Mouse (Mus musculus): ENCODE measurements around the gene Tbc1d16.

Tbc1d16 gene

DNA sequence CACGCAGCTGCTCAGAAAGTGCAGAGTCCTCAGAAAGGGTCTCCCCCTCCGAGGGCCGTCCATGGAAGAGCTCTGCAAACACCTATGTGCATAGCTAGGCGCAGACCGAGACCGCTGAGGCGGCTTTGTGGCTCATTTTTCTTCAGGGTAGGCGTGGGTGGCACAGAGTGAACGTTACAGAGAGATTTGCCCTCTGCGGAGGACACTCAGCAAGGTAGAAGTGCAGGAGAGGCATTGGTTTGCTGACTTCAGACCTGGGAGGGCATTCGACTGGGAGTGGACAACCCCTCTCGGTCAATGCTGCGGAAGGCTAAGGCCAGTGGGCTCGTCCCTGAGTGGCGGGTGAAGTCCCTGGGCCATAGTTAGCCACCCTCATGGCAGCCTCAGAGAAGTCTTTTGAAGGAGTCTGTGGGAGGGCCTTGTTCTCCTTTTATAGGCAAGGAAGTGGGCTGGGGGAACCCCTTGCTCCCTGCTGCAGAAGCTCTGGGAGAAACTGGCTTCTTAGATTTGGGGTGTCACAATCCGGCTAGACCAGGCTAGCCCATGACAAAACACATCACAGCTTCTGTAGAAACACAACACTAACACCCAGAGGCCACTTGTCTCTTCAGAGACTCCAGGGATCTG is 84.8 kb downstream of the Tbc1d16 start:
- no peak for DNase-seq (ENCODE audit: low spot score in 2 of 2)

DNA sequence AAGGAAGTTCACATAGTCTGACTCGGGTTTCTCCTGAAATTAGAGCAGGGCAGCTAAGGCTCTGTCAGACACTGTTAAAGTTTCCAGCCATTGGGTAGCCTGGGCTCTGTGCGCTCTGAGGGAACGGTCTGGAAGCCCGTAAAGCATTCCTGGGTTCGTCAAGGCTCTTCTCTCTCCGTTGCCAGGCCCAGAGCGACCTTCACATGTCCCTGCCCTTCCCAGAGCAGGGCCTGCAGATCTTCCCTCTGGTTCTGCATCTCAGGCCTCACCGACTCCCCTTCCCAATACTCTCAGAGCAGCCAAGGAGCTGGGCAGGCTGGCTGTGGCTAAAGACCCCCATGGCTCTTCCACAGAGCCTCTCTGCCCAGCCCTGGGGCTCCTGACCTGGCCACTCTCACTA is 85.7 kb downstream of the Tbc1d16 start:
- DNase-seq (ENCODE audit: low spot score in 2 of 2) = no peak

DNA sequence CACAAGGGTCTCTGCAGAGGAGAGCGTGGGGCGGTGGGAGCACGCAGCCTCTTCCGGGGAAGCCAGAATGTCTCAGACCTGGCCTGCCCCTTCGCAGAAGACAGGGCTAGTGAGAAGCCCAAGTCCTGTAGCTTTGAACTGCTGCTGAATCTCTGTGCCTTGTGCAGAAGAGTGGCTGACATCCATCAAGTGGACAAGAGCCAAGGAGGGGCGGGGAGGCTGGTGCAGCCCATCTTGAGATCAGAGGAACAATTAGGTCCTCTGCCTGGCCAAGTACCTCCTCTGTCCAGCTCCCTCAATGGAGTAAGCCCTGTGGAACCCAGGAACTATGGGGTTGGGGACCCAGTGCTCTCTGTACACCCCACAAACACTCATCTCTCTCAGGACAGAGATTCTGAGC is 89.3 kb downstream of the Tbc1d16 start:
- DNase-seq (ENCODE audit: low spot score in 2 of 2) = no peak

DNA sequence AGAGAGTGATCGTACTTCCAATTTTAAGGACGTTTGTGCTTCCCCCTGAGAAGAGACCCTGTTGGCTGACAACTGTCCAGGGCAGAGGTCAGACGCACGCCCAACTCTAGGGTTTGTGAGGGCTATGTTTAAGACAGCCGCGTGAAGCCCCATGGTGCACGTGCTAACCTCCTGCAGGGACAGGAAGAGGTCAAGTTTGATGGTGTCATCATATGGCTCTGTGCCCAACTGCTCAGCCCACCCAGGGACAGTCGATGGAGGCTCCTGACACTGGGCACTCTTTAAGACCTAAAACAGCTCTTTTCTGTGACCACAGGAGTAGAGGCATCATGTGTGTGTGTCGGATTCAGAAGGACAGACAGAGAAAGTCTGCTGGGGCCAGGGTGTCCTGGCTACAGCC is 90.1 kb downstream of the Tbc1d16 start:
- DNase-seq (ENCODE audit: low spot score in 2 of 2) = no peak

DNA sequence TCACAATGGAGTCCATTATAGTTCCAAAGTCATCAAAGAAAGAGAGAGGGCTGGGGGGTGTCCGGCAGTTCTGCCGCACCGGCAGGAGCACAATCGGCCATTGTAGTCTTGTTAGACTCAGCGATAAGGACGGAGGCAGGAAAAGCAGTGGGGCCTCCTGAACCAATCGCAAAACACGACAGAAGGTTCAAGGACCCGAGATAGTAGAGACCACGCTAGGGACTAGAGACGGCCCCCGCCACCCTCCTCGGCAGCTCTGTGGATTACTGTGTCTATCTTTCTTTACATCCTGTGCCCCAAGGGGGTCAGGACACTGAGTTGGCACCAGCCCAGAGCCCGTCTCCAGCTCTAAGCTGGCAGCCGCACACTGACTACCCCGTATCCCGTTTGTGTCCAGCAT is 93.7 kb downstream of the Tbc1d16 start:
- peak in 1 of 2 experiments; percentile 18 for DNase-seq (ENCODE audit: low spot score in 2 of 2)

DNA sequence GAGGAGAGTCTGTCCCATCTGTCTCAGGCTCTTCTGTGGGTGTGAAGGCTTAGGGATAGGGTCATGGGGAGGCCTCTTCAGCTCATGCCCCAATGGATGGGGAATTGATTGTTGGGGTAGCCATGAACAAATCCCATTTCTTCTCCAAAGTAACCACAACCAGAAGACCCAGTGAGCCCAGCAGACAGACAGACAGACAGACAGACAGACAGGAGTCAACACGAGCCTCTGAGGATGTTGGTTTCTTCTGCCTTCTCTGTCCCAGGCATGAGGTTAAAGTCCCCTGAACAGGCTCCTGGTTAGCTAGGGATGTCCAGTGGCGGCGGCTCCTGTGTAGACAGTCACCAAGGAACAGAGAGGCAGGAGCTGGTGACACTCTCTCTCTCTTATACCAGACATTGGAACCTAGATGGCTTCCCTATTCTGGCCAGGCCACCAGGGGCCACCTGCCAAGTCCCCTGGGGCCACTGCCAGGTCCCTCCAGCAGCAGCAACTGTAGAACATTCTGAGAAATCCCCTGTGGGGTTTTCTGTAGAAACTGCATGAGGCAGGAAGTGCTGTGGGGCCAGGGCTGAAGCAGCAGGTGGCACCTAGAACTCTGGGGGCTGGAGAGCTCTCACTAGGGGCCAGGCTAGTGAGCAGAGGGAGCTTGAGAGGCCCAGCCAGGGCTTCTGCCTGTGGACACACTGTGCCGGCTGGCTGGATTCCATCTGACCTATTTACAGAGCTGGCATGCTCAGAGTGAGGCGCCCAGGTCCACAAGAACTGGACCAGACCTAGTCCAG is 94.7 kb downstream of the Tbc1d16 start:
- DNase-seq (ENCODE audit: low spot score in 2 of 2) = peak; percentile 44 to 55

DNA sequence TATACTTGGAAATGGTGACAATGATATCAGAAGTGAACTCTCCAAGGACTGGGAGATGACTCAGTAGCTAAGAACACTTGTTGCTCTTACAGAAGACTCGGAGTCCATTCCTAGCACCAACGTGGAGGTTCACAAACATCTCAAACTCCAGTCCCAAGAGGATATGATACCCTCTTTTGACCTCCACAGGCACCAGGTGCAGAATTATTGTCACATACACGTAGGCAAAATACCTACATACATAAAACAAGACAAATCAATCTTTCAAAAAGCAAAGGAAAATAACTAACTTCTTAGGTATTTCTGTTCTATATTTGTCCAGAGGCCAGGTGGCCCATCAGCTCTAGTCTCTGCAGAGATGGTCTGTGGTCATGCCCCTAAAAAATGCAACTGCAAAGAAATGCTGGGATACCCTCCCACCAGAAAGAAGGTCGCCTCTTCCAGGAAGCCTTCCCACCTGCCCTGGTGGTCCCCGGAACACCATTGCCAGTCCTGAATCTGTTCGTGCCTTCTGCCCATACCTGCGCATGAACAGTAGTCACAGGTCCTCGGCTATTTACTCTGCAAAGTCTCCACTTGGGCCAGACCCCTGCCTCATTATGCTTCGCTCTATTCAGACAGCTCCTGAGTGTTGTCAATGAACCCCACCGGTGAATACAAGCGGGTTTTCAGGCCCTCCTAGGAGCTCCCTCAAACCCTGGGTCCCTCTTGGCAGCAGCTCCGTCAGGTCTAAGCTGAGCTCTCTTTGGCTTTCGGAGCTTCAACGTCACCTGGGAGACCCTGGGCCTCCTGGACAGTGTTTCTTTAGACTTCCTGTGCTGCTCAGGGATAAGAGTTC is 95.9 kb downstream of the Tbc1d16 start:
- DNase-seq (ENCODE audit: low spot score in 2 of 2) = no peak

DNA sequence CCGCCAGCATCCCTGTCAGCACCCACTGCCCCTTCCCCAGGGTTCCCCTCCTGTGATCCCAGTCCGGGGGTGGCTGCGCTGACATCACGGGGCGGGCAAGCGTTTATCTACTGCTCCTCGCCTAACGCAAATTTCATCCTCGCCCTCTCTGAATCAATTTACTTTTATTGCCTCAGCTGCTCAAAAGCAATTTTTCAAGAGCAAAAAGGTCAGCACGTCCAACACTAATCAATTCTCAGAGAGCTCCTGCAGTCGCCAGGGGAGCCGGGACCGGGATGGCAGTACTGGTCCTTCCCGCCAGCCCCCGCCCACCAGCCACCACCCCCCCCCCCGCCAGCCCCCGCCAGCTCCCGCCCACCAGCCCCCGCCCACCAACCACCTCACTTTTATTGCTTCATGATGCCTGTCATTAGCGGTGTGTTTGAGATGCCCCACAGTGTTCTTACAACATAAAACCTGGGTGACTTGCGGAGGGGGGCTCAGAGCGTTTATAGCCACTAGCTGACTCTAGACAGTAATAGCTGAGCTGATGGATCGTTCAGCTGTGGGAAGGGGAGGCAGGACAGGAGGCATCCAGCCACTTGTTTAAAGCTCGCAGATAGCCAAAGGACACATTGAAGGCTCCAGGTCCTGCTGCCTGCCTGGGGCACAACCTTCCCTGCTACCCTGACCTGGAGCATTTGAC is 98.1 kb downstream of the Tbc1d16 start:
- no peak for DNase-seq (ENCODE audit: low spot score in 2 of 2)

DNA sequence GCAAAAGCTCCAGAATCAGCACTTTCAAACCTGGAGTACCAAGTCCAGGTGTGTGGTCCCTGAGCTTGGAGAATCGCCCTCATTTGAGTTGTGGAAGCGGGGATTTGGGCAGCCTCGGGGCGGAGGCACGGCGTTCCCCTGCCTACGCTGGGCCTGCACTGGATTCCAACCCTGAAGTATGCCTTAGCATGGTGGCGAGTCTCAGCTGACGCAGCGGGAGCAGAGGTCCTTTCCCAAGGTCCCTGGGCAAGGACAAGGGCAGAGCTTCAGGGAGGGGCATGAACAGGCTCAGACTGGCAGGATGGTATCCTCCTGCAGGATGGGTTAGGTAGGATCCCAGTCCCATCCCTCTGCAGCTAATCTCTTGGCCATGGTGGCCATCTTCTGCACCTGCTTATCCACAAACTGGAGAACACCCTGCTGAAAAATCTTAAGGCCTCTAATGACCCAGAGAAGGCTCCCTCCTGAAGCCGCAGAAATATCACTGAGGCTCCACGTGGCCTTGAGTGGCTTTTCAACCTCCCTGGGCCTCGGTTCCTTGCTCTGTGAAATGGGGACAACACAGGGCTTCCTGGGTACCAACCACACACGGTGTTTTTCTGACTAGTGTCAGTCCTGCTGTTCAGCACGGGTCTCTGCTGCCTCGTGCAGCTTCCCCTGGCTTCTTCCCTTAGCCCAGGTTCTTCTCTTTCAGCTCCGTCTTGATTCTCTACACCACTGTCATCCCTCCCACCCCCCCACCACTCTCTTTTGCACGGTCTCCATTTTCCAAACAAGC is 98.8 kb downstream of the Tbc1d16 start:
- DNase-seq (ENCODE audit: low spot score in 2 of 2) = no peak

DNA sequence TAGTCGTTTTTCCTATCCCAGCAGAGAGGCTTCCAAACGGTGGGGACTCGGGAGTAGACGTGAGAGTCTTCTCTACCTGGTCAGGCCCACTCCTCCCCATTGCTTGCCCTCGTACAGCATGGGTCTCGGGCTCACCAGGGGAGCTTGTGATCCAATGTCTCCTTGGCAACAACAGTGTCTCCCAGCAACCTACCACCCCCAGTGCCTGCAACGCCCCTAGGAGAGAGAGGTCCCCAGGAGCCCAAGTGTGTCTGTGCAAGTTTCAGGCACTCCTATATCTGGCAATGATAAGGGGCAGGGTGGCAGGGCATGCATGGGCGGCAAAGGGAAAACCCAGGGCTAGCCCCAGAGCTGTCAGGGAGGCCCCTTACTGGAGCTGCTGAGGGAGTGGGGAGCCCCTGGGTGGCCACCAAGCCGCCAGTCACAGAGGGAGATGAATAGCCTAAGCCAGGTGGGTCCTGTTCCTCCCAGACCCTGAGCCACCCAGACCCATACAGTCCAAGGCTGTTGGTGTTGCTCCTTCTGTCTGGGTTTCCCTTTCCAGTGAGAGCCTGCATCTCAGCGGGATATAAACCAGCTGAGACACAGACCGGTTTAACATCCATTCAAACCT is 99.5 kb downstream of the Tbc1d16 start:
- no peak for DNase-seq (ENCODE audit: low spot score in 2 of 2)

DNA sequence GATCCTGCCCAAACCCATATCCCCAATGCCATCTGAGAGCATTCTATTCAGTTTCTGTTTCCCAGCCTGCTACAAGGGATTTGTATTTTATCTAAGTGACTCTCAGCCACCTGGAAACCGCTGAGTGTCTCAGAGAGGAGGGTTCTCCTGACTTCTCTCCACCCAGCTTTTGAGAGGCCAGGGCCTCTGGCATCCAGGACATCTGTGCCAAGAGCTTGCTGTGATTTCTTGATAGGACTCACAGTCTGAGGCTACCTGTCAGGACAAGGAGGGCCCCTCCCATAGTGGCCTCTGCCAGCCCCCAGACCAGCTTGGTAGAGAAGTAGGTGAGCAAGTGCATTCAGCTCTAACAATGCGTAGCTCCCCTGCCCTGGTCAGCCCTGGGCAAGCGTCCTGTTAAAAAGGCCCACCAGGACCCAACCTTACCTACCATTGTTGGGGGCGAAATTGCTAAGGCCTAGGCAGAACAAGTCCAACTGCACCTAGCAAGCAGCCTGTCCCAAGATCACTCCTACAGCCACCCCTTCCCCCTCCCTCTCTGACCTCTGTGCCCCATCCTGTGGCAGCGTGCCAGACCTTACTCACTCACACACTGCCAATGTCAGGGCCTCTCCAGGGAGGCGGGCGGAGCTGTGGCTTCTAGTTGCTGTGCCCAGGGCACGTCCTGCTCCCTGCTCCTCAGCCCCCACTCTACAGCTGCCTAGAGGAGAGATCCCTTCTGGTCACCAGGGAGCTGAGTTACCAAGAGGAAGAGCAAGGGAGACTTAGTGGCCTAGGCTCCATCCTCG is 100.4 kb downstream of the Tbc1d16 start:
- no peak for DNase-seq (ENCODE audit: low spot score in 2 of 2)

DNA sequence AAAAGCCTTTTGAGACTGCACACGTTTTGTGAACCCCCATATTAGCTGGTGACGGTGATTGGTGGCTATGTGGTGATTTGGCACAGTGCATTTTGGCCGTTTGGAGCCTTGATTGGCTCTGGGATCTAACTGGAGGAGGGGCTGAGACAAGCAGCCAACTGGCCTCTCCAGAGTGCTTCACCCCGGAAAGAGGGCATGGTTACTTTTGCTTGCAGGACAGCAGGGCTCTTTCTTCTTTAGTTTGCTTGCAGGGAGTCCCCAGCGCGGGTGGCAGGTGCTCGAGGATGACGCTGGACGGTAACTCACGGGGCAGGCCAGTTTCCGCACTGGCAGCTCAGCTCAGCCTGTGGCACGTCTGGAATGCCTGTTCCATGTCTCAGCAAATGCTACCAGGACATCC is 101.2 kb downstream of the Tbc1d16 start:
- DNase-seq (ENCODE audit: low spot score in 2 of 2) = no peak

DNA sequence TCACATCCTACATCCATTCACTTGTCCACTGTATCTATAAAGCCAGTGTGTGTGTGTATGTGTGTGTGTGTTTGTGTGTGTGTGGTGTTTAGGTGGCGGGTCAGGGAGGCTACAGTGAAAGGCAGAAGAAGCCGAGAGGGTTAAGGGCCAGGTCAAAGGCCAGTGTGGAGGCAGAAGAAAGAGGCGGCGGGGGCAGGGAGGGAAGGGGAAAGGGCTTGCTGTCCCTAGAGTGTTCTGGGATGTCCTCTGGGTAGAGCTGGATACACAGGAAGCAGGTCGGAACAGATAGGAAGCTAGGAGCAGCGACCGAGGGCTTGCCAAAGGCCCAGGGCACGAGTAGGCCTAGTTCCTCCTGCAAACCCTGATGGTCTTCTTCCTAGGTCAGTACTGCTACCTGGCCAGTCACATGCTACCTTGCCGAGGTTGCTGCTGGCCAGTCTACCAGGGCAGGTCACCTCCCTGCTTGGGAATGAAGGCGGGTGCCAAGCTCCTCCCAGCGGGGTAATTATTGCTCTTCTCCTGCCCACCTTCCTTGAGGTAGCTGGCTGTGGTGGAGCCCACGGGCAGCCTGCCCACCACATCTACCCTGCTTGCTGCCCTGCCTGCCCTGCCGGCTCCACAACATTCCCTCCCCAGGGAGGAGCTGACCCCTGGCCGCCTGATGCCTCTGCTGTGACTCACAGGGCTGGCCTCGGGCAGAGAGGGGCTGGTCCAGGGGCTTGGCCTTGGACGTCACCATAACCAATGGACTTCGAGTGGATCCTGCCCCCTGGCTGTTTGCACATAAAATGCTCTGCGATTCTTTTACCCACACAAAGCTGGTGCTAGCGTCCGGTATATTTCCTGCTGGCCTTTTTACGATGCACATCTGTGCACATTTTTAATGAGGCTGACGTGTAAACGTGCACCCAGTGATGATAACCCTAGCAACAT is 102.1 kb downstream of the Tbc1d16 start:
- DNase-seq (ENCODE audit: low spot score in 2 of 2) = no peak

DNA sequence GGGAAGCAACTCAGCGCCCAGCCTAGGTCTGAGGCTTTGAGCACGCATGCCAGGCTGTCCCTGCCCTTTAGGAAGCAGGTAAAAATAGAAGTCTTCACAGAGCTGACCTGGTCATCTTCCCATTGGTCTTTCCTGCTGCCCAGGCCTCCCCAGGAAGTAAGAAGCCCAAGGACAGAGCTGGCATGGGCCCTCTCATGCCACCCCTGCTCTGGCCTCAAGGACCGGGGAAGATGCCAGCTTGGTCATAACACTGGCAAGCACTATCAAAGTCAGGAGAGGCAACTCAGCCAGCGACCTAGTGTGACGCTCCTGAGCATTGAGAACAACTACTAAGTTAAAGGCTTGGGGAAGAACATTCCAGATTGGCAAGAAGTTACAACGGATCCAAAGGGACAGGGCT is 103.8 kb downstream of the Tbc1d16 start:
- DNase-seq (ENCODE audit: low spot score in 2 of 2) = no peak

DNA sequence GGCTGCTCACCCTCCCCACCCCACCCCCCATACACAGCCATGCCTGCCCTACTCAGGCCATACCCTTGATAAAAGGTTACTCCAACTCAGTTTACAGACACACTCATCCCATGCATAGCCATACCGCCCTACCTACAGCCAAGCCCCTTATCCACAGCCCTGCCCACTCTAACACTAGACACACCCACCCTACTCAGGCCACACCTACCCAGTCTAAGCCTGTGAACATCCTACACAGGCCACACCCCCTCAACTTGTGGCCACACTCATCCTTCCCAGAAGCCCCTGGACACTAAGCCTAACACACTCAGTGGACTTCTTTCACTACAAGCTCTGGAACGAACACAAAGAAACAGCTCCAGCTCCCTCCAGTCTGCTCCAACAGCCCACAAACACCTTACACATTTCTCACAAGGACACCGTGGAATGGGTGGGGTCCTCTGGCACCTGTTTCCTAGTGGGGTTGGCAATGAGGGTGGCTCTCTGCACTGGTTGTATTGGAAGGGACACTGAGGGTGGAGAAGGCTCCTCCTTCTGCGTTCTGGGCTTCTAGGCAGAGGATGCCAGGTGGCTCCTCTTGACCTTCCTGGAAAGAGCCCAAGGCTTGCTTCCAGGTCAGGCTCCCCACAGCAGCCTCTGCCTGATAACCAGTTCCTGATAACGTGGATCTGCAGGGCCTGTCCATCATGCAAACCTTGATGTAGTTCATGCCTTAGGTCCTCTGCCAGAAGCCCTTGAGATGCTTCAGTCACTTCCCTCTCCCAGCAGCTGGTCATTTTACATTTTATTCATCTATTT is 104.6 kb downstream of the Tbc1d16 start:
- DNase-seq (ENCODE audit: low spot score in 2 of 2) = no peak

DNA sequence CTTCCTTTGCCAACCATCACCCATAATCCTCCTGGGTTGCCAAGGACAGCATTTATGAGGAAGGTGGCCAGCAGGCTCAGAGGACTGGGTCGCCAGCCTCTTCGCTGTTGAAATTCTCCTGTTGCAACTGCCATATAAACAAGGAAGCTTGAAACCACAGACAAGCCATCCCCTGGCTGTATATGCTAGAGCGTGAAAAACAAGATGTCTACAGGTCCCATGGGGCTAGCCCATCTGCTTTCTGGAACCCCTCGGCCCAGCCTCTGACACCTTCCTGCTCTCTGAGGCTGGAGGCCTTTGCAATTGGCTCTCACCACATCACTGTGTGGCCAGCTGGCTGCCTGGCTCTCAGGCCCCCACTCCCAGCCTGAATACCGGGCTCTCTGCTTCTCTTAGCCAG is 105.9 kb downstream of the Tbc1d16 start:
- DNase-seq (ENCODE audit: low spot score in 2 of 2) = no peak

DNA sequence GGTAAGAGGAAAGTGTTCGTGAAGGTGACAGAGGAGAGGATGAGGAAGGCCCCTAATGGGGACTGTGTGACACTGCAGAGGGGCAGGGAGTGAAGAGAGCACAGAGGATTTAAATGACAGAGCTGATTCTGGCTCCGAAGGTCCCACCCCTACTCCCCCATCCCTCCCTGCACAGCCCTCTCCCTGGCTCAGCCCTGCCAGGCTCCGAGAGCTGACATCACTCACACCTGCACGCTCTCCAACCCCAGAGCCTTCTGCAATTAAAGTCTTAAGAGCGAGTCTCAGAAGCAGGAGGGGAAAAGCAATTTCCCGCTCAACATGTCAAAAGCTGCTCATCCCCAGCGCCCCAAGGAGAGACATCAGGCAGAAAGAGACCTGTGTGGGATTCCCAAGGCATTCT is 109.4 kb downstream of the Tbc1d16 start:
- DNase-seq (ENCODE audit: low spot score in 2 of 2) = no peak

DNA sequence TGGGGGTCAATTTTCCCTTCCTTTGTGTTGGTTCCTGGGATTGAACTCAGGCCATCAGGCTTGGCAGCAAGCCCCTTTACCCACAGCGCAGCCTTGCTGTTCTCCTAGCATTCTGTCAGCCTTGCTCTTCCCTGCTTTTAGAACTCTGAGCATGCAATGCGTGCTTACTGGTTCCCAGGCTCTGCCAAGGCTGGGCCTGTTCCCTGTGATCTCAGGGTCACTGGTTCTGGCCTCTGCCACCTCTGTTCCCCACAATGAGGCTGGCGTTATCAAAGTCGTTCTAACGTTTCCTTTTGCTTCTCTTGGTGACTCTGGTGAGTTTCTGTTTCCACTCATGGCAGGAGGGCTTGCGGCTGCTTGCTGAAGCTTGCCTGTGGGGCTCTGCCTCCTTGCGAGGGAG is 110.4 kb downstream of the Tbc1d16 start:
- no peak for DNase-seq (ENCODE audit: low spot score in 2 of 2)

Data from thymus, postnatal 10 days (tissue).